Mouse (Mus musculus) hindbrain, embryonic 11.5 days (tissue): ENCODE measurements around the gene Sh3d21. TPM values are rescaled to one million over a fixed set of nuclear protein-coding genes. Genes with fewer than 3 reads are reported as not detected.

Experiments used
- ATAC-seq: fragments of 200-750 bp; cut with Nextera tagmentation; 2 replicates; pipeline ENCODE4 v1.8.0; 2017; ENCODE audit warnings: mild to moderate bottlenecking, moderate TSS enrichment, moderate library complexity; ENCODE audit not compliant: low FRiP score
- DNase-seq: peaks from one replicate; pipeline ENCODE4 v3.0.0-alpha.2; 2015; ENCODE audit warnings: low spot score
- H3K27ac ChIP-seq: fragments of 300-500 bp; sonication (generic); 2 replicates; pipeline ENCODE4 v1.5.1; 2014; ENCODE audit warnings: mild to moderate bottlenecking, low read depth, low read length
- H3K27me3 ChIP-seq: fragments of 300-500 bp; sonication (generic); 2 replicates; pipeline ENCODE4 v1.6.1; 2014; ENCODE audit warnings: mild to moderate bottlenecking, low read length, moderate library complexity, mixed read lengths; ENCODE audit not compliant: control insufficient read depth, insufficient read depth
- H3K36me3 ChIP-seq: fragments of 300-500 bp; sonication (generic); 2 replicates; pipeline ENCODE4 v1.6.1; 2014; ENCODE audit warnings: mild to moderate bottlenecking, low read length, moderate library complexity, mixed read lengths; ENCODE audit not compliant: control insufficient read depth, insufficient read depth
- H3K4me1 ChIP-seq: fragments of 300-500 bp; sonication (generic); replicated peaks from 2 replicates; pipeline ENCODE4 v1.6.1; 2014; ENCODE audit warnings: low read length, mixed read lengths; ENCODE audit not compliant: control insufficient read depth, insufficient read depth
- H3K4me2 ChIP-seq: fragments of 300-500 bp; sonication (generic); replicated peaks from 2 replicates; pipeline ENCODE4 v1.6.1; 2014; ENCODE audit warnings: mild to moderate bottlenecking, low read depth, low read length
- H3K4me3 ChIP-seq: fragments of 300-500 bp; sonication (generic); 2 replicates; pipeline ENCODE4 v1.5.1; 2014; ENCODE audit warnings: low read depth, low read length
- H3K9ac ChIP-seq: fragments of 300-500 bp; sonication (generic); 2 replicates; pipeline ENCODE4 v1.6.1; 2014; ENCODE audit warnings: low read depth, low read length
- H3K9me3 ChIP-seq: fragments of 300-500 bp; sonication (generic); 2 replicates; pipeline ENCODE4 v1.6.1; 2016; ENCODE audit warnings: low read length; ENCODE audit not compliant: control insufficient read depth
- WGBS: fragments of 180-500 bp; shearing (Covaris S2); extraction: QIAGEN DNeasy Blood & Tissue Kit; methylation state at CpG from one replicate; pipeline ENCODE4 v1.1.7; 2014; 5-methylcytosine and 5-hydroxymethylcytosine counted together
- polyA plus RNA-seq: library from polyadenylated mRNA; unstranded; fragments of >200 nt; fragmentation: Nextera tagmentation; extraction: Ambion mirVana; gene quantifications from 2 replicates; pipeline ENCODE4 v1.2.1, GENCODE M21; 2014

Sh3d21 gene
- polyA plus RNA-seq, 1 experiment from 2014 or later = 2.7 TPM

GRCm38 (mm10) chr4:126200656-126201055 lies 37.4 kb upstream of the Sh3d21 start:
- no peaks in the 10 kb centered on the region for H3K27me3 ChIP-seq
- ATAC-seq (no peak), DNase-seq (no peak)
- 77% methylated on average over 2 of the region's 2 CpGs for WGBS
- H3K27ac ChIP-seq = no peak overlapping the region
- H3K9me3 ChIP-seq = no peaks in the 10 kb centered on the region
- H3K9ac ChIP-seq = no peak overlapping the region; the same call in 1 of the 2 replicates
- H3K36me3 ChIP-seq = no peaks in the 10 kb centered on the region
- no peaks in the 10 kb centered on the region; the same call in 1 of the 2 replicates for H3K4me1 ChIP-seq
- H3K4me3 ChIP-seq = peak overlapping the region; percentile 76; the same call in 1 of the 2 replicates
- peak overlapping the region; percentile 71 for H3K4me2 ChIP-seq

DNA sequence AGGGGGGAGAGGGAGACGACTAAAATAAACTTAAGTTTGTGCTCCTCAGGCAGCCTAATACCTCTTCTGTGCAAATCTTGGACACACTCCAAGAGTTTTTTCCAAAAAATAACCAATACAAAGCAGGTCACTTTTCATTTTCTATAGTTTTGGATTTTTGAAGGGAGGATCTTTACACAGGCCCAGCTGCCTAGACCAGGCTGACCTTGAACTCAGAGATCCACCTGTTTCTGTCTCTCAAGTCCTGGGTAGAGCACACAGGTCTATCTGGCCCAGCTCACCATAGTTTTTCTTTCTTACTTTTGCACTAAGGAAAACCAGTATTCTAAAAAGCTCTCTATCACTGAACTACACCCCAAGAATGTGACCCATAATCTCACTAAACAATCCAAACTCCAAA lies 36.7 kb upstream of the Sh3d21 start:
- peak overlapping the region; percentile 71; the same call in 1 of the 2 replicates for H3K4me2 ChIP-seq
- H3K27me3 ChIP-seq = no peaks in the 10 kb centered on the region
- no peaks in the 10 kb centered on the region; the same call in 1 of the 2 replicates for H3K4me1 ChIP-seq
- no peaks in the 10 kb centered on the region for H3K36me3 ChIP-seq
- WGBS = 79% methylated on average over 1 of the region's 1 CpGs
- DNase-seq (no peak), ATAC-seq (no peak)
- H3K4me3 ChIP-seq = no peak overlapping the region
- no peaks in the 10 kb centered on the region for H3K9me3 ChIP-seq
- no peak overlapping the region for H3K9ac ChIP-seq
- H3K27ac ChIP-seq = no peak overlapping the region

GRCm38 (mm10) chr4:126199556-126199955 lies 36.3 kb upstream of the Sh3d21 start:
- WGBS = 91% methylated on average over 6 of the region's 6 CpGs
- H3K9me3 ChIP-seq = no peaks in the 10 kb centered on the region
- H3K27ac ChIP-seq = no peak overlapping the region
- no peak overlapping the region for H3K4me3 ChIP-seq
- H3K4me2 ChIP-seq = no peak overlapping the region
- H3K9ac ChIP-seq = no peak overlapping the region
- H3K27me3 ChIP-seq = no peaks in the 10 kb centered on the region
- ATAC-seq (no peak), DNase-seq (no peak)
- no peaks in the 10 kb centered on the region; the same call in 1 of the 2 replicates for H3K4me1 ChIP-seq
- no peaks in the 10 kb centered on the region for H3K36me3 ChIP-seq

GRCm38 (mm10) chr4:126197485-126197884 lies 34.2 kb upstream of the Sh3d21 start:
- no peak overlapping the region for H3K4me3 ChIP-seq
- H3K27me3 ChIP-seq = no peaks in the 10 kb centered on the region
- WGBS = 95% methylated on average over 3 of the region's 3 CpGs
- H3K9me3 ChIP-seq = no peaks in the 10 kb centered on the region
- no peak overlapping the region for H3K27ac ChIP-seq
- H3K9ac ChIP-seq = no peak overlapping the region
- H3K4me2 ChIP-seq = no peak overlapping the region
- ATAC-seq = no peak
- no peaks in the 10 kb centered on the region for H3K36me3 ChIP-seq
- no peaks in the 10 kb centered on the region; the same call in 1 of the 2 replicates for H3K4me1 ChIP-seq
- no peak for DNase-seq

- no peak overlapping the region for H3K4me3 ChIP-seq
- no peak overlapping the region for H3K9ac ChIP-seq
Measured at GRCm38 (mm10) chr4:126194916-126195315, 31.6 kb upstream of the Sh3d21 start.

GRCm38 (mm10) chr4:126194216-126194615 lies 30.9 kb upstream of the Sh3d21 start:
- no peaks in the 10 kb centered on the region for H3K4me1 ChIP-seq
- ATAC-seq = no peak
- H3K4me3 ChIP-seq = no peak overlapping the region
- H3K27ac ChIP-seq = no peak overlapping the region
- no peak overlapping the region for H3K9ac ChIP-seq
- DNase-seq = no peak
- no peaks in the 10 kb centered on the region for H3K36me3 ChIP-seq
- no peaks in the 10 kb centered on the region for H3K9me3 ChIP-seq
- no peaks in the 10 kb centered on the region for H3K27me3 ChIP-seq
- no peak overlapping the region for H3K4me2 ChIP-seq

More at GRCm38 (mm10) chr4:126194916-126195315, 31.6 kb upstream of the Sh3d21 start:
- 100% methylated on average over 4 of the region's 4 CpGs for WGBS
- Histone ChIP-seq H3K9me3 (no peaks in the 10 kb centered on the region), H3K27me3 (no peaks in the 10 kb centered on the region), H3K27ac (no peak overlapping the region), H3K4me1 (no peaks in the 10 kb centered on the region), H3K36me3 (no peaks in the 10 kb centered on the region), H3K4me2 (no peak overlapping the region)
- ATAC-seq (no peak), DNase-seq (no peak)

DNA sequence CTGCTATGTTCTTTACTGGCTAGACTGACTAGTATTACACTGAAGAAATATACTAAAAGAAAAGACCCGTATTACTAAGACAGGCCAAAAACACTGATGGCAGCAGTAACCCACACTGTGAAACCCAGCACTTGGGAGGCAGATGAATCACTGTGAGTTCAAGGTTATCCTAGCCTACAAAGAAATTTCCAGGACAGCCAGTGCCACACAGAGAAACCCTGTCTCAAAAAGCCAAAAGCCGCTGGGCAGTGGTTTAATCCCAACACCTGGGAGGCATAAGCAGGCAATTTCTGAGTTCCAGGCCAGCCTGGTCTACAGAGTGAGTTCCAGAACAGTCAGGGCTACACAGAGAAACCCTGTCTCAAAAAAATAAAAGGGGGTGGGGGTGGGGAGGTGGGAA lies 27.3 kb upstream of the Sh3d21 start:
- Histone ChIP-seq H3K9me3 (no peaks in the 10 kb centered on the region), H3K27ac (no peak overlapping the region), H3K36me3 (no peaks in the 10 kb centered on the region), H3K4me1 (no peaks in the 10 kb centered on the region), H3K4me3 (no peak overlapping the region), H3K9ac (no peak overlapping the region), H3K27me3 (no peaks in the 10 kb centered on the region), H3K4me2 (no peak overlapping the region)
- 99% methylated on average over 2 of the region's 2 CpGs for WGBS
- DNase-seq (no peak), ATAC-seq (no peak)

DNA sequence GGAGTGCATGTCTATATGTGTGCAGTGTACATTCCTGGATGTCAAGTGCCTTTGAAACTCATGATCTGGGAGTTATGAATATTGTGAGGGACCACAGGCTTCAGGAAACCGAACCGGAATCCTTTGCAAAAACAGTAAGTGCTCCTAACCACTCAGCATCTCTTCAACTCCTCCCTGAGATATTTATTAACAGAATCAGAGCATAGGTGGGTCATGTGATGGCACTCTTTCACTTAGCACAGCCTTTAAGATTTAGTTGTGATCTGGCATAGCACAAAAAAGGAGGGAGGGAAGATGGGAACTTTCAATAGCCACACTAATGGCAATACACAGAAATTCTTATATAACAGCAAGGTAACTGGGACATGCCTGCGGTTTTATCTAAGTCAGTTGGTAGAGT lies 23.8 kb upstream of the Sh3d21 start:
- no peaks in the 10 kb centered on the region for H3K27me3 ChIP-seq
- H3K36me3 ChIP-seq = no peaks in the 10 kb centered on the region

DNA sequence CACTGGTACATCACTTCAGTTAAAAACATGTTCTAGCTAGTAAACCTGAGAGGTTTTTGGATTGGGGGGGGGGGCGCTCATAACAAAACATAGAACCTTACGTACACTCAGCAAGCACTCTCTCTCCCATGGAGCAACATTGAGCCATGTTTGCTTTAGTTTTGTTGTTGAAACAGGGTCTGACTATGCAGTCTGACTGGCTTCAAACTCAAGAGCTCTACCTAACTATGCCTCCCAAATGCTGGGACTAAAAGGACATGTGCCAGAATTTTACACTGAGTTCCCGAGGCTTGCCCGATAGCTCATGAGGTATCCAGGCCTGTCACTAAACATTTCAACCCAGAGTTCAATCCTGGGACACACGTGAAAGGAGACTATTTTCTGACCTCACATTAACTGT lies 19.7 kb upstream of the Sh3d21 start:
- ATAC-seq (no peak), DNase-seq (no peak)
- H3K9me3 ChIP-seq = no peaks in the 10 kb centered on the region
- H3K9ac ChIP-seq = no peak overlapping the region
- 90% methylated on average over 5 of the region's 5 CpGs for WGBS
- no peaks in the 10 kb centered on the region for H3K4me1 ChIP-seq
- H3K4me2 ChIP-seq = no peak overlapping the region
- H3K36me3 ChIP-seq = peaks cover 8% of the 10 kb centered on the region
- no peak overlapping the region for H3K27ac ChIP-seq
- H3K4me3 ChIP-seq = no peak overlapping the region
- H3K27me3 ChIP-seq = no peaks in the 10 kb centered on the region

More for the DNA sequence above, 23.8 kb upstream of the Sh3d21 start:
- Histone ChIP-seq H3K27ac (no peak overlapping the region), H3K9ac (no peak overlapping the region), H3K4me3 (no peak overlapping the region), H3K4me2 (no peak overlapping the region), H3K4me1 (no peaks in the 10 kb centered on the region), H3K9me3 (no peaks in the 10 kb centered on the region)
- 97% methylated on average over 3 of the region's 3 CpGs for WGBS
- ATAC-seq = no peak
- no peak for DNase-seq
